Mouse (Mus musculus) midbrain, embryonic 10.5 days (tissue): Measurements from ENCODE around the gene Eef1g. TPM values are rescaled to one million over a fixed set of nuclear protein-coding genes. Genes with fewer than 3 reads are reported as not detected.
A peak's percentile ranks its signal among the peaks of the same experiment; 100 is the strongest.
"Not testable (repeated sequence)": the region's sequence is repeated elsewhere in the genome, so short reads cannot be mapped to it uniquely, and the experiment has no call there.

Experiments used
- DNase-seq: peaks from one replicate; pipeline ENCODE4 v3.0.0-alpha.2; 2017; ENCODE audit warnings: low spot score
- H3K27ac ChIP-seq: fragments of 300-500 bp; sonication (generic); replicated peaks from 2 replicates; pipeline ENCODE4 v1.5.1; 2016; ENCODE audit warnings: mild to moderate bottlenecking
- H3K27me3 ChIP-seq: fragments of 300-500 bp; sonication (generic); 2 replicates; pipeline ENCODE4 v1.6.1; 2016; ENCODE audit warnings: low read depth, mild to moderate bottlenecking; ENCODE audit not compliant: poor library complexity, severe bottlenecking
- H3K36me3 ChIP-seq: fragments of 300-500 bp; sonication (generic); 2 replicates; pipeline ENCODE4 v1.6.1; 2016; ENCODE audit warnings: mild to moderate bottlenecking, moderate library complexity
- H3K4me1 ChIP-seq: fragments of 300-500 bp; sonication (generic); 2 replicates; pipeline ENCODE4 v1.6.1; 2016
- H3K4me3 ChIP-seq: fragments of 300-500 bp; sonication (generic); 2 replicates; pipeline ENCODE4 v1.5.1; 2016; ENCODE audit warnings: mild to moderate bottlenecking, moderate library complexity
- H3K9me3 ChIP-seq: fragments of 300-500 bp; sonication (generic); replicated peaks from 2 replicates; pipeline ENCODE4 v1.6.1; 2016; ENCODE audit warnings: mild to moderate bottlenecking
- WGBS: fragments of 180-500 bp; shearing (Covaris S2); methylation state at CpG from one replicate; pipeline ENCODE4 v1.1.7; 2016; 5-methylcytosine and 5-hydroxymethylcytosine counted together
- polyA plus RNA-seq: library from polyadenylated mRNA; unstranded; fragments of >200 nt; fragmentation: Nextera tagmentation; extraction: Ambion mirVana; gene quantifications from 2 replicates; pipeline ENCODE4 v1.2.1, GENCODE M21; 2016

Eef1g gene
- polyA plus RNA-seq, 1 experiment from 2014 or later = 514 TPM

GRCm38 (mm10) chr19:8952241-8952640, 14.6 kb upstream of the Eef1g start:
- H3K36me3 ChIP-seq = peaks cover 80% of the 10 kb centered on the region

GRCm38 (mm10) chr19:8953135-8954039, 13.5 kb upstream of the Eef1g start, which contains the start of gene Tut1:
Tut1 (plus strand) TSS chr19:8953847.
- 6% methylated on average over 46 of the region's 46 CpGs for WGBS
- DNase-seq = peak; percentile 90
- Histone ChIP-seq H3K27ac (peak within 1 kb of the TSS; percentile 86), H3K4me1 (peaks cover 27% of the 10 kb centered on the region), H3K27me3 (no peaks in the 10 kb centered on the region), H3K4me3 (peak within 1 kb of the TSS; percentile 81), H3K9me3 (no peaks in the 10 kb centered on the region), H3K36me3 (peaks cover 79% of the 10 kb centered on the region)

More at GRCm38 (mm10) chr19:8952241-8952640, 14.6 kb upstream of the Eef1g start:
- Histone ChIP-seq H3K4me1 (peaks cover 27% of the 10 kb centered on the region), H3K9me3 (no peaks in the 10 kb centered on the region), H3K4me3 (peak overlapping the region; percentile 81; the same call in 1 of the 2 replicates), H3K27me3 (no peaks in the 10 kb centered on the region), H3K27ac (peak overlapping the region; percentile 86; the same call in 1 of the 2 replicates)
- 91% methylated on average over 9 of the region's 9 CpGs for WGBS
- no peak for DNase-seq

- DNase-seq = no peak
- Histone ChIP-seq H3K27me3 (no peaks in the 10 kb centered on the region), H3K9me3 (no peaks in the 10 kb centered on the region), H3K36me3 (peaks cover 79% of the 10 kb centered on the region), H3K4me3 (peak overlapping the region; percentile 81), H3K27ac (peak overlapping the region; percentile 86), H3K4me1 (peaks cover 27% of the 10 kb centered on the region)
- 6% methylated on average over 9 of the region's 9 CpGs for WGBS
Measured at GRCm38 (mm10) chr19:8954171-8954570, 12.7 kb upstream of the Eef1g start.

GRCm38 (mm10) chr19:8962256-8962655, 4.6 kb upstream of the Eef1g start:
- H3K36me3 ChIP-seq = peaks cover 88% of the 10 kb centered on the region
- DNase-seq = no peak
- H3K27me3 ChIP-seq = no peaks in the 10 kb centered on the region
- no peak overlapping the region for H3K27ac ChIP-seq
- H3K9me3 ChIP-seq = no peaks in the 10 kb centered on the region
- 0 out of 2 replicates have a peak overlapping the region, but pooled peaks have one; percentile 1 for H3K4me3 ChIP-seq
- H3K4me1 ChIP-seq = peaks cover 15% of the 10 kb centered on the region
- WGBS = 96% methylated on average over 2 of the region's 2 CpGs

GRCm38 (mm10) chr19:8965075-8965474, 1.8 kb upstream of the Eef1g start:
- Histone ChIP-seq H3K36me3 (peaks cover 78% of the 10 kb centered on the region), H3K4me3 (0 out of 2 replicates have a peak overlapping the region, but pooled peaks have one; percentile 16)
- 94% methylated on average over 11 of the region's 11 CpGs for WGBS

GRCm38 (mm10) chr19:8965771-8966170, 1.1 kb upstream of the Eef1g start:
- 81% methylated on average over 8 of the region's 8 CpGs for WGBS
- peaks cover 78% of the 10 kb centered on the region for H3K36me3 ChIP-seq

More at GRCm38 (mm10) chr19:8965075-8965474, 1.8 kb upstream of the Eef1g start:
- Histone ChIP-seq H3K27me3 (no peaks in the 10 kb centered on the region), H3K9me3 (no peaks in the 10 kb centered on the region), H3K27ac (no peak overlapping the region), H3K4me1 (peaks cover 29% of the 10 kb centered on the region)
- no peak for DNase-seq

GRCm38 (mm10) chr19:8966198-8966589, 647 bp upstream of the Eef1g start:
- DNase-seq = no peak
- Histone ChIP-seq H3K9me3 (no peaks in the 10 kb centered on the region), H3K27me3 (no peaks in the 10 kb centered on the region), H3K27ac (peak overlapping the region; percentile 94), H3K4me3 (peak overlapping the region; percentile 87), H3K4me1 (peaks cover 29% of the 10 kb centered on the region), H3K36me3 (peaks cover 78% of the 10 kb centered on the region)
- 50% methylated on average over 5 of the region's 5 CpGs for WGBS

More at GRCm38 (mm10) chr19:8965771-8966170, 1.1 kb upstream of the Eef1g start:
- Histone ChIP-seq H3K27ac (peak overlapping the region; percentile 94), H3K27me3 (no peaks in the 10 kb centered on the region), H3K4me1 (peaks cover 29% of the 10 kb centered on the region), H3K9me3 (no peaks in the 10 kb centered on the region), H3K4me3 (peak overlapping the region; percentile 87)
- DNase-seq = no peak

- H3K36me3 ChIP-seq = peaks cover 78% of the 10 kb centered on the region
- peak overlapping the region; percentile 87 for H3K4me3 ChIP-seq
- no peak for DNase-seq
- peaks cover 29% of the 10 kb centered on the region for H3K4me1 ChIP-seq
- no peaks in the 10 kb centered on the region for H3K27me3 ChIP-seq
- WGBS = 0% methylated on average over 8 of the region's 8 CpGs
- H3K9me3 ChIP-seq = no peaks in the 10 kb centered on the region
- H3K27ac ChIP-seq = peak overlapping the region; percentile 94
Measured at GRCm38 (mm10) chr19:8967373-8967743, 517 bp downstream of the Eef1g start.

- H3K36me3 ChIP-seq = peaks cover 78% of the 10 kb centered on the region
- H3K4me1 ChIP-seq = peaks cover 29% of the 10 kb centered on the region
- 5% methylated on average over 9 of the region's 9 CpGs for WGBS
- no peak for DNase-seq
- H3K9me3 ChIP-seq = no peaks in the 10 kb centered on the region
- H3K4me3 ChIP-seq = peak overlapping the region; percentile 87
- no peaks in the 10 kb centered on the region for H3K27me3 ChIP-seq
- H3K27ac ChIP-seq = peak overlapping the region; percentile 94
Measured at GRCm38 (mm10) chr19:8967893-8968292, 1.1 kb downstream of the Eef1g start.

- not testable (repeated sequence) for H3K27me3 ChIP-seq, DNase-seq, H3K9me3 ChIP-seq, H3K4me3 ChIP-seq, H3K27ac ChIP-seq
- Histone ChIP-seq H3K4me1 (peaks cover 14% of the 10 kb centered on the region), H3K36me3 (peaks cover 91% of the 10 kb centered on the region)
- WGBS = 91% methylated on average over 8 of the region's 8 CpGs
Measured at GRCm38 (mm10) chr19:8972491-8972890, 5.7 kb downstream of the Eef1g start.

GRCm38 (mm10) chr19:8974638-8975037, 7.8 kb downstream of the Eef1g start:
- WGBS = 92% methylated on average over 1 of the region's 1 CpGs

GRCm38 (mm10) chr19:8975491-8975890, 8.7 kb downstream of the Eef1g start:
- no peak for DNase-seq
- H3K36me3 ChIP-seq = peaks cover 100% of the 10 kb centered on the region
- H3K9me3 ChIP-seq = no peaks in the 10 kb centered on the region
- 91% methylated on average over 2 of the region's 2 CpGs for WGBS
- H3K4me1 ChIP-seq = no peaks in the 10 kb centered on the region; the same call in 1 of the 2 replicates
- no peak overlapping the region for H3K4me3 ChIP-seq
- no peaks in the 10 kb centered on the region for H3K27me3 ChIP-seq
- no peak overlapping the region for H3K27ac ChIP-seq

More at GRCm38 (mm10) chr19:8974638-8975037, 7.8 kb downstream of the Eef1g start:
- DNase-seq = no peak
- Histone ChIP-seq H3K4me3 (no peak overlapping the region), H3K27me3 (no peaks in the 10 kb centered on the region), H3K27ac (no peak overlapping the region), H3K36me3 (peaks cover 100% of the 10 kb centered on the region), H3K4me1 (no peaks in the 10 kb centered on the region), H3K9me3 (no peaks in the 10 kb centered on the region)

GRCm38 (mm10) chr19:8976535-8976934, 9.7 kb downstream of the Eef1g start:
- 63% methylated on average over 3 of the region's 3 CpGs for WGBS
- DNase-seq = peak; percentile 42
- peaks cover 2% of the 10 kb centered on the region; the same call in 1 of the 2 replicates for H3K4me1 ChIP-seq
- no peaks in the 10 kb centered on the region for H3K27me3 ChIP-seq
- no peak overlapping the region for H3K4me3 ChIP-seq
- H3K9me3 ChIP-seq = no peaks in the 10 kb centered on the region
- H3K27ac ChIP-seq = no peak overlapping the region
- peaks cover 99% of the 10 kb centered on the region for H3K36me3 ChIP-seq
